Mouse (Mus musculus) cerebellum, adult 11-12 months (tissue): ENCODE results near the gene Hps4.
A peak's percentile ranks its signal among the peaks of the same experiment; 100 is the strongest.

Experiments used
- DNase-seq: peaks from one replicate; pipeline ENCODE4 v3.0.0; 2022

Hps4 gene

DNA sequence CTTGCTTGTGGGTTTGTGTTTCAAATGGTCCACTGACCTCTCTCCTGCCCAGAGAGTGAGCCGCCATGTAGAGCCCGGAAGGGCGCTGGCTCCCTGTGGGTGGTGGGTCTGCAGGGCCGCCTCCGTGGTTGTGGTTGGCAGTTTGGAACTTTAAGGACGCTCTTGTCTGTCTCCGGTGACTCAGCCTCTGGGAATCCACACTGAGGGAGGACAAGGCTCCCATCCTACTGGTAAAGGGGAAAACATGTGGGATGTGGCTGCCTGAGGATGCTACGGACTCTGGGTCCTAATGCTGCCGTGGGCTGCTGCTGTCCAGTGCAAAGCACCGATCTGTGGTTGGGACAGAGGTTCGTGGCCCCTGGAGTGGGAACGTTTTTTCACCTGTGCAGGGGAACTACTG is 25.0 kb downstream of the Hps4 start:
- DNase-seq, result no peak

DNA sequence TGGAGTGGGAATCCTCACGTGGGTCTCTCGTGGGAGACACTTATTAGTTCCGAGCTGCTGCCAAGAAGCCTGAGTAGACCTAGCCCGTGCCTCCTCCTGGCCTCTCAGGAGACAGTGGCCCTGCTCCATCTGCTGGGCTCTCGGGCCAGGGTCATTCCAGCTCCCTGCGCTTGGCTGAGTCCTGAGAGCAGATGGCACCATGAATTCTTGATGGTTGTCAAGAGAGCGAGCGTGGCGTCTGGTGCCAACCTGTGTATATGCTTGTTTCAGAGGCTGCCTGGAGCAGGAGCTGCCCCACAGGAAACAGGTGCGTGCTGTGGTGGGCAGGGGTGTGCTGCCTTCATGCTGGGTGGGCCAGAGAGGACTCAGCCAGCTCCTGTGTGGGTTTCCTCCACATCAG is 25.8 kb downstream of the Hps4 start:
- peak; percentile 96 for DNase-seq

DNA sequence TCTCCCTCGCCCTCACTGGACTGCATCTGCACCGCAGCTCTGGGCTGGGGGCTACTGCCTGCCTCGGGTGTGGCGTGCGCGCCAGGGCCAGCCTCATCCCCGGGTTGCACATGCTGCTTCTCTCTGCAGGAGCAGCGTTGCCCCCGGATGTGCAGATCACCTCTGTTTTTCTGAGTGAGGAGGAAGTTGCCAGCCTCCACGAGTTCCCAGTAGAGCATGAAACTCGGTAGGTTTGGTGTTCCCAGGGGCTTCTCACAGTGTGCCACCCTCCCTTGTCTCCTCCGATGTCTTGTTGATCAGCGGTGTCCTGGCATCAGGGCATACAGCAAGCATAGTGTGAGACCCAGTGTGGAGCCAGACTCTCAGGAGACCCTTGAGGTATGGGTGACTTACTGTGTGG is 26.4 kb downstream of the Hps4 start:
- DNase-seq, result peak; percentile 54

DNA sequence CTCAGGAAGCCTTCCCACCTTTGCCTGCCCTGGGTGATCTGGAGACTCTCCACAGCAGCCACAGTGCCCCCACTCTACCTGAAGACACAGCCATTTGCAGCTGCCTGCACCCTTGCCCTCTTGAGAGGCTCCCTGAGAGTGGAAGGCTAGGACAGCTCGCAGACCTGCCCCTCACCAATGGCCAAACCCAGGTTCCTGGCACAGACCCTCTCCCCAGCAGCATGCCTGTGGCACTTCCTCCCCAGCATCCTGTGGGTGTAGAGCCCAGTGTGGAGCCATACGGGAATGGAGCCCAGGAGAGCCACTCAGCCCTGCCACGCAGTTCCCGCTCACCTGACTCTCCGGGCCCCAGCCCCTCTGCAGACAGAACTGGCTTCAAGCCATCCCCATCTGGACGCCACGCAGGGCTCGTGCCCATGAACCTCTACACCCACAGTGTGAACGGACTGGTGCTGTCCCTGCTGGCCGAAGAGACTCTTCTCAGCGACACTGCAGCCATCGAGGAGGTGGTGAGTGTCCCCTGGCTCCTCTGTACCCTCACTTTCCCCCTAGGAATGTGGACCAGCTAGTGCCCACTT is 27.4 kb downstream of the Hps4 start:
- peak; percentile 70 for DNase-seq

DNA sequence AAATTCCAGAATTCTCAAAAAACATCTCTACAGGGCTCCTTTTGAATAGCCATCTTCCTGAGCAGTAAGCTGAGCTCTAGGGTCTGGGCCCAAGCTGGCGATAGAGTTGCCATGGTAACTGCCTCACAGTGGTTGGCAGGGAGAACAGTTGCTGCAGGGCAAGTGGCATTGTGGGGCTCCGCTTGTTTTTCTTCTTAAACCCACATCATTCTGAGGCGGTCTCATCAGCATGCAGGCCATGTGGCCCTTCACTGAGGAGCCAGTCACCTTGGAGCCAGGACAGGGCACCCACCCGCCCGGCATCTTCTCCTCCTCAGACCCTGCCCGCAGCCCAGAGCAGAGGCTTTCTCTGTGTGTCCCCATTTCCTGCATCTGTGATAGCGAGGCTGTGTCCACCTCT is 29.1 kb downstream of the Hps4 start:
- DNase-seq, result peak; percentile 79

DNA sequence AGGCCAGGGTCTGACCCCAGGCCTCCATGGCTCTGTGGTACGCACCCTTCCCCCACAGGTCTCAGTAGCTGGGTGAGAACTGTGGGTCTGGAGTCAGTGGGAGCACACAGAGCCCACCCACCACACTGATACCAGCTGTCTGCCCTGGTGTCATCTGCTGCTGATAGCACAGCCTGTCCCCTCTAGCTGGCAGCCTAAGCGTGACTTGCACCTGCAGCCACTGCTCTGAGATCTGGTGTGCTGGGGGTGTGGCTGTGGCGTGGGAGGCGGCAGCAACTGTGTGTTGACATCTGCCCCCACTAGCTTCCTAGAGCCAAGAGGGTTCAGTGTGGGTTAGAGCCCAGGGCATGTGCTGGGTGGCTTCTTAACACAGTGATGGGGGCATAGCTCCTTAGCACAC is 33.2 kb downstream of the Hps4 start:
- no peak for DNase-seq

DNA sequence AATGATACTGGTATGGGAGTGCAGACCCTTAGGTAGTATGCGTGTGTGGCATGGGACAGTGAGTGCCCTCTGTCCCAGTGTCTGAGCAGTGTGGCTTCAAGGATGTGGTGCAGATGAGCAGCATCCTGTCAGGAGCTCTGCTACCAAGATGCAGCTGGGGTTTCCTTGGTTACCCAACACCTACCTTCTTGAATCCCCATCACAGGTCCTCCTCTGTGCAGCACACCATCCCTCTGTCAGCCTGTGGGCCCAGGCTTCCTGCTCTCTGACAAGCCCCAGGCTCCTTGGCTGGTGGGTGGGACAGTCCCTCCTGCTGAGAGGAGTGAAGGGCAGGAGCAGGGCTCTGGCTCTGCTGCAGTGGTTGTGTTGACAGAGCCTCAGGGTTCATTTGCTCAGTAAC is 34.5 kb downstream of the Hps4 start:
- DNase-seq, result no peak

DNA sequence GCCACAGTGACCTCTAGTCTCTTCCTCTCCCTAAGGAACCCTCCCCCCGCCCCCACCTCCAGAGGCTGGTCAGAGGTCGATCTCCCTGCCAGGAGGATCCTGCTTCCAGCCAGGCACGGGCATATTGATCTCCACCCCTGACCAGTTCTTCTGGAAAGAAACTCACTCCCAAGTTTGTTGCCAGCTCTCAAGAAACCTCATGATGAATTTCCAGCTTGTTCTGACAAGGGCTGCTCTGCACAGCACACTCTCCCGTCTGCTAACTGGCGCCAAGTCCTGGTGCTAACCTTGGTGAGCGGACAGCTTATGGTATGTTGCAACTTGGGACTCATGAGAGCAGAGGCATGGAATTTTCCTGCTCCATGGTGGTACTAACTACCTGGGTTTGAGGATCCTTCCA is 35.8 kb downstream of the Hps4 start:
- DNase-seq, result no peak

DNA sequence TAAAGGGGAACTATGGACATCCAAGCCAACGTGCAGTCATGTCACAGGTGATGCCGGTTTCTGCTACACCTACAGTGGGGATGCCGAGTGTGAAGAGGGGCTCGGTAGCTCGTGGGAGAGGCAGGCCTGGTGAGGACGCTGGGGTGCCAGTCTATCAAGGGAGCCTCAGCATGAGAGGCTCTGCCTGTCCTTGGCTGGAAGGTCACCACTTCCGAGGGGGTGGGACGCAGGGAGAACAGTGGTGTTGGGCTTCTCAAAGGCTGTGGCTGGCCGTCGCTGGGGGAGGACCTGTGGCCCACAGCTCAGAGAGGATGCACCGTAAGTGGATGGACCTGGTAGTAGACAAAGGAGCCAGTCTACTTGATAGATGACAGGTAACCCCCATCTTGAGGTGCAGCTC is 38.3 kb downstream of the Hps4 start:
- DNase-seq, result no peak

DNA sequence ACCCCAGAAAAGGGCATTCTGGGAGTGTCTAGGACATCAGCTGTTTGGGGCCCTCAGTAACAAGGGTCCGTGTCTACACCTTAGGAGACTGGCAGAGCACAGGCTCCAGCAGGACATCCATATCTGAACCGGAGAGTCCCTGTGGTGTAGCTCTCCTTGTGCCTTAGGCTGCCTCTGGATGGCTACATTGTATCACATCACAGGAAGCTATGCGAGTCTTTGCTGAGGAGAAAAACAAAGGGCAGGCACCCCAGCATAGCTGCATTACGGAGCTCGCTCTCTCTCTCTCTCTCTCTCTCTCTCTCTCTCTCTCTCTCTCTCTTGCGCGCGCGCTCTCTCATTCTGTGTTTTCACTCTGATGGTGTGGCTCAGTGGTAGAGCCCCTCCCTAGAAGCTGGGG is 39.2 kb downstream of the Hps4 start:
- no peak for DNase-seq

DNA sequence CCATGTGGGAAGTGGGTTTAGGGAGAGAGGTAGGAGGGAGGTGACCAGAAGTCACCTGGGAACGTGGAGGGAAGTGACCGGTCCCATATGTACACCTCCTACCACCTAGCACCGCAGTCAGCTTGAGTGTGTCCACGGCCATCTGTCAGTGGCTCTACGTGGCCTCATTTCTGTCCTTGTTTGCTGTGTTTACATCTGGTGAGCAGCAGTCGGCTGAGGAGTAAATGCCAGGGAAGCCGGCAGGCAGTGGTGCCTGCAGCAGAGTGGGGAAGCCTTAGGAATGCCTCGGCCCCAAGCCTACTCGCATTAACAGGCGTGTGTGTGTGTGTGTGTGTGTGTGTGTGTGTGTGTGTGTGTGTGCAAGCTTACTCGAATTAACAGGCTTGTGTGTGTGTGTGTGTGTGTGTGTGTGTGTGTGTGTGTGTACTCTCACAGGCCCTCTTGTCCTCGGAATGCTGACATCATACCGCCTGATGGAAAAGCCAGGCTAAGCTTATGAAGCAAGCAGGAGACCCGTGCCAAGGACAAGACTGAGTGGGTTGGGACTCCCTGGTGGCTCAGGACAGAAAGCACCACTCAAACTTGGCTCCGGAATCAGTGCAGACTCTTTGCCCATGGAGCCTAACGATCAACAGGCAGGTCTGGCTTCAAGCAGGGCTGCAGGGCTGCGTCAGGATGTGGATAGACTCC is 39.9 kb downstream of the Hps4 start:
- DNase-seq, result peak; percentile 60

DNA sequence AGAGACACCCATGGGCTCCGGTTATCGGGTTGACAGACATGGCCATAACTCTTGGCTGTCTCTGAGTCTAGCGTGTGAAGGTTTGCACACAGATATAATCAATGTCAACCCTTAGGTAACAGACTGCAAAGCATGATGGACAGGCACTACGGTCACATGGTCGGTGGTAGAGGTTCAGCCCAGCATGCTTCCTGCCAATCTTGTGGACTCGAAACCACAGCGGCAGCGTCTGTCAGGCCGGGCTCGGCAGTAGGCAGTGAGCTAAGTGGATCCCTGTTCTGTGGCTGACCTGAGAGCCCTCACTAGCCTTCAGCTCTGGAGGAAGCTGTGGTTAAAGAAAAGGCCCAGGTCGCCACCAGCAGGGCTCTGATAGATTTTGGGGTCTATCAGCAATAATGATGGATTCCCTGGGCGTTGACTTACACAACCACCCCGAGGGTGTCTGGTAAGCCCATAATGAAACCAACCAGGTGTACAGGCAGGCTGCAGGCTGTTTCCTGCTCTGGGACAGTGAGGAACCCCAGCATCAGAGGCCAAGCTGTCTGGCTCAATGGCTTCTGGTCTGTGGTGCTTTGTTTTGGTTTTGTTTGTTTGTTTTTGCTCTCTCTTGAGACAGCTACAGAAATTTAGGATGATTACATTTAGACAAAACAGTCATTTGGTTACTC is 42.1 kb downstream of the Hps4 start:
- DNase-seq, result no peak

DNA sequence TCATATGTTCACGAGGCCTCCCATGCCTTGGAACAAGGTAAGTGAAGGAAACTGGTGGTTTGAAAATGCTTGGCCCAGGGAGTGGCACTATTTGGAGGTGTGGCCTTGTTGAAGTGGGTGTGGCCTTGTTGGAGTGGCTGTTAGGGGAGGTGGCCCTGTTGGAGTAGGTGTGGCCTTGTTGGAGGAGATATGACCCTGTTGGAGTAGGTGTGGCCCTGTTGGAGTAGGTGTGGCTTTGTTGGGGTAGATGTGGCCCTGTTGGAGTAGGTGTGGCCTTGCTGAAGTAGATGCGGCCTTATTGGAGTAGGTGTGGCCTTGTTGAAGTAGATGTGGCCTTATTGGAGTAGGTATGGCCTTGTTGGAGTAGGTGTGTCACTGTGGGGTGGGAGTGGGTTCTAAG is 43.1 kb downstream of the Hps4 start:
- no peak for DNase-seq

DNA sequence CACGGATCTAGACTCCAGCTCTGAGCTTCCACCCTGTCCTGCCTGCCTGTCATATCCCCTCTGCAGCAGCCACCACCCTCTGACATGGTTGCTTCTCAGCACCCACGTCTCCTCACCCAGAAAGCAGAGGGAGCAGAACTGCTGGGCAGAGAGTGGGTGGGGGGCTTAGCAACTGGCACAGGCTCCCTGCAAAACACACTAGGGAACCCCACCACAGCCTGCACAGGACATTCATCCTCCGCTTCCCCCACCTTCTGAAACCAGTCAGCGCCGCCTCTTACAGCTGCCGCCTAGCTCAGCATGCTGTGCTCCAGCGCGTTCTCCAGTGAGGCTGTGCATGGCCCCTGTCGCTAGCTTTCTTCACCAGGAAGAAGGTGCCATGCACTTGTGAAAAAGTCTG is 46.5 kb downstream of the Hps4 start:
- DNase-seq, result no peak

DNA sequence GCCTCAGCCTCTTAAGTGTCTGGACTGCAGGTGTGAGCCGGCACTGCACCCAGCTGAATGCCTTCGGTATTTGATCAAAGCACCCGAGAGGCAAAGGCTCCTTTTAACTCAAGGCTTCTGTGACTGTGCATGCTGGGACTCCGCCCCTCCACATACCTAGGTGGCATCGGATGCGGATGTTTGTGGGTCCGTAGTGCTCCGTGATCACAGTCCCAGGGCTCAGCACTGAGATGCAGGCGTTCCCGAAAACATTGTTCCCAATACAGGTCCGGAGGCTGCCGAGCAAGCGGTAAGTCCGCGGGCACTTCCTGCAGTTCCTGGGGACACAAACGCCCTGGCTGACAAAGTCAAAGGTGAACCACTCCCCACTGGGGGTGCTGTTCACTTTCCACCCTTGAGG is 48.1 kb downstream of the Hps4 start:
- DNase-seq, result no peak

DNA sequence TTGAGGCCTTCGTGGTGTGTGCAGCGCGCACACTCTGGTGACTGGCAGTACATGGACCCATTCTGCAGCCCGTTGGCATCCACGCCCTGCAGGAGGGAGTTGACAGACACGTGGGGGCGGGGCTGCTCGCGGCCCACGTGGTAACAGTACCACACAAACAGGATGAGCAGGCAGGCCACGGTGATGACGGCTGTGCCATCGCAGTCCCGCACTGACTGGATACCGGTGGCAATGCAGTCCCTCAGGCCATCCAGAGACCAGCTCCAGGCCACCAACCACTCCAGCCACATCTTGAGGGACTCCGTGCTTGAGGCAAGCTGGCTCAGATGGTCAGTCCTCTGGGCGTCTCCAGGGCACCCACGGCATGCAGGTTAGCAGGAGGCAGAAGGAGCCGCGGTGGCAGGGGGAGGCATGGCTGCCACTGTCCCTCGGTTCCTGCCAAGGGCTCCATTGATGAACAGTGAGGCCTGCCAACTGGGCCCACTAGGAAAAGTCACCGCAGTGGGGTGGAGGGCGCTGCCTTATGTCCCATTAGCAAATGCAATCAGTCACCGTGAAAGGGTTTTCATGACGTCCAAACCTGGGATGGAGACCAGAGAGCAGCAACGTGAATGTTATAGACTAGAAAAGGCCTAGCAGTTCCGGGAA is 48.9 kb downstream of the Hps4 start:
- DNase-seq, result peak; percentile 58

DNA sequence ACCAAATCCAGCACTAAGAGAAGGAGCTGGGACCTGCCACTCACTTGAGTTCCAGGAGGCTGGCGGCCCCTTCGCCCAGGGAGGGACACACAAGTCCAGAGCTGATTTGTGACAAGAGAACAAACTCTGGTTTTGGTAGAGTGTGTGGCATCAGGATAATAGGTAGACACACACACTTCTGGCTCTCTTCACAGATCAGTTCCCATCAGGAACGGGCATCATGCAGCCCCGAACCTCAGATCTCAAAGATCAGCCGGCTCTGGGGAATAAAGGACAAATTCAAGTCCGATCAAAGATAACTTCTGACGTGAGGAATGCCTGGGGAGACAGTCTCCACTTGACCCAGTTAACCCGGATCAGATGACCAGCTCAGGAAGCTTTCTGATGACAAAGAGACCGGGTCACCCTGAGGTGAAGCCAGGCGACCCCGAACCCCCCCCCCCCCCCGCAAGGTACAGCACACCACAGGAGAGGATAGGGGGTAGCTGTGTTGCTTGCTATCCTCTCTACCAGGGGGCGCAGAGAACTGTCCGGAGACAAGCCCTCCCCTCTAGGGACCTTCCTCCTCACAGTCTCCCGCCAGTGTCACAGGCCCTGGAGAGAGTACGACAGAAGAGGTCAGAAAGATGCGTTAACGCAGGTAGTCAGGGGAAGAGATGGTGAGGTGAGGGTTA is 51.0 kb downstream of the Hps4 start:
- DNase-seq, result no peak

DNA sequence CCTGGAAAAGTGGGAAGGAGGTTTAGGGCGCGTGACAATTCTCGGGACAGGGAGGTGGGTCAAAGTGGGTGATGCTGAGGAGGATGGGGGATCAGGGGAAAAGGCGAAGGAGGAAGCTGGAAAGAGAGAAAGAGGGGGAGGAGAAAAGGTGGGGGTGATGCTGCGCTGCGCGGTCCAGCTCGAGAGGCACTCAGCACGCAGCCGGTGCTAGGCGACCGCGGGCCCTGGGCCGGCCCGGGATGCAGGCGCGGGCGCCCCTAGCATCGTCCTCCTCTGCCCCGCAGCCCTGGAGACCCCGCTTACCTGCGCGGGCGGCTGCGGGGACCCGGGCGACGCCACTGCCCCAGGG is 51.5 kb downstream of the Hps4 start:
- DNase-seq, result peak; percentile 57

DNA sequence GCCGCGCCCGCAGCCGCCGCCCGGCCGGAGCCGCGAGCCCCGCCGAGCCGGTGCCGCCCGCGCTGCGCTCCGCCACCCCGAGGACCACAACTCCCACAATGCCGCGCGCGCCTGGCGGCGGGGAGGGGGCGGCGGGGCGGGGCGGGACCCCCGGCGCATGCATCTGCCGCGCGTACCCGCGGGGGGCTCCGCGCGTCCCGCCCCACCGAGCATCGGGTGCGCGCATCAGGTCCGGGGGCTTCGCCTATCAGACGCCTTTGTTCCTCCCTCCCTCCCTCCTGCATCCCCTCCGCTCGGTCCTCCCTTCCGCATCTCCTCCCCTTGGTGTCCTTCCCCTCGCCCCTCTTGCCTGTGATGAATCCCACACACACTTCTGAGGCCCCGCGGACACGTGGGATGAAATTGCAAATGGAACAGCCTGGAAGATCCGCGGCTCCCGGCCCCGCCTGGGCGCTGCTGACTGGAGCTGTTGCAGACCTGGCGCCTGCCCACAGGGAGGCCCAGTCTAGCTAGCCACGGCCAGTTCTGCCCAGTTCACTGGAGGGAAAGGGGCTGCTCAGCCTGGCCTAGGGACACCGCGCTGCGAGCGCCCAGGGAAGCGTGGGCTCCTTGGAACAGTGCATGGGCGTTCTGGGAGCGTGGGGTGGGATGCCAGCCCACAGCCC is 52.0 kb downstream of the Hps4 start, which contains the start of gene Asphd2:
Gene Asphd2 (minus strand): TSS at position 88 of the 665 bp plus-strand sequence.
- DNase-seq, result peak; percentile 80

DNA sequence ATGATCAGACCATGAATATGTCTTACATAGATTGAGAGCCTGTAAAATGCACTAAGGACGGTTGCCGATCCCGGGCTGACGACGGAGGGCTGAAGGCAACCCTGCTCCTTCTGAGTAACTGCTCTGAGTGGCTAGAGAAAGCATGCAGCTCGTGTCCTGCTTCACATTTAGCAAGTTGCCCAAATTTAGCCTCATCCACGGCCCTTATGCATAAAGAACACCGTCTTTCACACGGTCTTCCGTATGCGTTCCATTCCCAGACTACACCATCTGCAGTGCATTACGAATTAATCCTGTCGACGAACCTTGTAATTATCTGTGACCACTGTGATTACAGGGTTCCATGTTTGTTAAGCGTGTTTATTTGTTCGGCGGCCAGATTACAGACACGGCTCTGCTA is 53.2 kb downstream of the Hps4 start:
- no peak for DNase-seq

DNA sequence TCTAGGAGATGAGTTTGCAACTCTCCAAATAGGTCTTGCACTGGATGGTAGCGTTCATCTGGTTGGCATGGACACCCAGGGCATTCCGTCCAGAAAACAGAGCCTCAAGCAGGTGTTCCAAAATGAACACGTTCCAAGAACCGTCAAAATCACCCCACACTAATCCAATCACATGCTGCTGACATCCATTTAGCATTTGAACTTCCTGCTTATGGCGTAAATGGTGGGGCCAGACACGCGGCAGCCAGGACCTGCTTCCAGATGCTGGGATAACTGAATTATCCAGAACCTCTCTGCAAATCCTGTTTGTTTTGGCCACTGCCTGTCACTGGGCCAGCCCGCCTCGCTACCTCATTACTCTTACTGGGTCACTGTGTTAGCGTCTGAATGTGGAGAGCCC is 56.4 kb downstream of the Hps4 start:
- DNase-seq, result no peak

DNA sequence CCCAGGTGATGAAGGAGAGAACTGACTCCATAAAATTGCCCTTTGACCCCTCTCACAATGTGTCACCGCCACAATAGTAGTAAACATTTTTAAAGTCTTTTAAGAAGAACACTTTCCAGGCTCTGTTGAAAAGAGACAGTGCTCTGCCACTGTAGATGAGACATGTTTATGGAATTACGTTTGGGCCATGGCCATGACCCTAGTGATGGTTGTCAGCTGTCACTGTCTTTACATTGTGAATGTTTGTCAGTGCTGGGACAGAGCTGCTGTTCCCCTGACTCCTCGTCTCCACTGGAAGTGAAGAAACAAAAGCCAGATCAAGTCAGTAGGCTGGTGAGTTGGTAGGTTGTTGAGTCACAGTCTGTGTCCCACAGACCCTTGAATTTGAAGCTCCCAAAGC is 59.6 kb downstream of the Hps4 start:
- DNase-seq, result no peak

DNA sequence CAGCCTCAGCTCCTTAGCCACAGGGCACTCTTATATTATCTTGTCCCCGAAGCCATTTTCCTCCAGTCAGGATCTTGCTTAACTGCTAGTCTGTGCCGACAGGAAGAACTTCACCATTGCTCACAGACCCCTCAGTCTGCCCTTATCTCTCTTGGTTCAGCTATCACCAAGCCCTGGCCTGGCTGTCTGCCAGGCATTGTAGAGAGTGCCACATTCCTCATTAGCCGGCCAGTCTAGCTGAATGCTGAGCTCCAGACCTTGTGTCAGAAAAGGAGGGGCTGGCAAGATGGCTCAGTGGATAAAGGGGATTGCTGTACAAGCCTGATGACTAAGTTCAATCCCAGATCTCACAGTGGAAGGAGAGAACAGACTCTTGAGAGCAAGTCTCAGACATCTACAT is 63.1 kb downstream of the Hps4 start:
- no peak for DNase-seq
